Mouse (Mus musculus): Measurements from ENCODE around the gene Tmem51. TPM values are rescaled to one million over a fixed set of nuclear protein-coding genes. Genes with fewer than 3 reads are reported as not detected.
"Not testable (repeated sequence)": the region's sequence is repeated elsewhere in the genome, so short reads cannot be mapped to it uniquely, and the experiment has no call there.

The Tmem51 gene
- polyA plus RNA-seq, 1 experiment = 52.4 TPM

DNA sequence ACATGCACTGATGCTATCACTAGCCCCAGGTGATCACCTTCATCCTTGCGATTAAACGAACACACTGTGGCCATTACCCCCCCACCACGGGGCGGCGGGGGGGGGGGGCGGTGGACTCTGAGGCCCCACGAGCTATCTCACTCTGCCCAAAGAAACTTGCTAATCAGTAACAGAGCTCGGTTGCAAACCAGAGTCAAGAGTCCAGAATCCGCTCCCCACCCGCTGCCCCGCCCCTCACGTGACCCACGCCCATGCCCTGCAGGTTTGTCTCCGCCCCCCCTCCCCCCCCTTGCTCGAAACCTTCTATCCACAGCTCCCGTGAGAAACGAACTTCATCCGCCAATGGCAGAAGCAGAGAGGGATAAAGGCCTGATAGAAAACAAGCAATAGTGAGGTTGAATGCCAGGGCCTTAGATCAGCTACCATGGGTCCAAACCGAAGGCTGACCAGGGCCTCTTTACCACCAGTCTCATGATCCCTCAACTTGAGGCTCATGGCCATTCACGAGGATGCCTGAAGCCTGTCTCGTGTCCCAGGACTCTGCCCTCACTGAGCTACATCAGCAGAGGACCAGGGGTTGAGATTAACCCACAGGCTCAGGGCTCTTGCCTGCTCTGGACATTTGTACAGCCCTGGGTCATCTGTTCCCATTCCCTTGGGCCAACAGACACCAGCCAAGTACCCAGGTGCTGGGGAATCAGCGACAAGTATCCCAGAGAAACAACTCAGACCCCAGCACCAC, 31.5 kb downstream of the Tmem51 start:
- H3K4me3 ChIP-seq (ENCODE audit: insufficient read depth, low read length) = no peak overlapping the region
- no peak for TF ChIP-seq POLR2A (IDR thresholded peaks at IDR 0.05; ENCODE audit: borderline replicate concordance, low read depth, low read length)
- no peak for TF ChIP-seq CTCF (IDR thresholded peaks at IDR 0.05; ENCODE audit: low read depth, low read length)
- peaks cover 14% of the 10 kb centered on the region for H3K4me1 ChIP-seq (ENCODE audit: control insufficient read depth, insufficient read depth, low read length)
- no peak overlapping the region for H3K27ac ChIP-seq (ENCODE audit: insufficient read depth, low read depth, low read length)

DNA sequence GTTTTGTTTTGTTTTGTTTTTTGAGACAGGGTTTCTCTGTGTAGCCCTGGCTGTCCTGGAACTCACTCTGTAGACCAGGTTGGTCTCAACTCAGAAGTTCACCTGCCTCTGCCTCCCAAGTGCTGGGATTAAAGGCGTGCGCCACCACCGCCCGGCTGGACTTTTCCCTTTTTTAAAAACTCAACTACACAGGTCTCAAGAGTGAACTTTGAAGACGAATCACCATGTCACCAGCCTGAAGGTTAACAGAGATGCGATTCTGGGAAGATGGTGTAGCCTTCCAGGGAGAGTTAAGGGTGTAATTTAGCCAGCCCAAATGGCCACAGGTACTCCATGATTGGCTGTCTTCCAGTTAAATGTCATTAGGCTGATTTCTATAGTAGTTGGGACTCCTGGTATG, 32.2 kb downstream of the Tmem51 start:
- H3K27ac ChIP-seq (ENCODE audit: insufficient read depth, low read depth, low read length) = not testable (repeated sequence)
- H3K4me1 ChIP-seq (ENCODE audit: control insufficient read depth, insufficient read depth, low read length) = peaks cover 14% of the 10 kb centered on the region

DNA sequence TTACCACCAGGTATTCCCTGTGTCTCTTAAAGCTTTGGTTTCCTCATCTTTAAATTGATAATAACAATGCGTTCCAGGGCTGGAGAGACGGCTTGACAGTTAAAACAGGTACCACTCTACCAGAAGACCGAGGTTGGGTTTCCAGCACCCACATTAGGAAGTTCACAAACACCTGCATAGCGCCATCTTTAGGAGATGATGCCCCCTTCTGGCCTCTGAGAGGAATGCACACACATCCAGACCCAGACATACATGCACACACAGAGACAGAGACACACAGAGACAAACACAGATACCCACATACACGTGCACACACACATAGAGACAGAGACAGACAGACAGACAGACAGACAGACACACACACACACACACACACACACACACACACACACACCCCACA, 34.1 kb downstream of the Tmem51 start:
- TF ChIP-seq POLR2A (IDR thresholded peaks at IDR 0.05; ENCODE audit: borderline replicate concordance, low read depth, low read length) (no peak), CTCF (IDR thresholded peaks at IDR 0.05; ENCODE audit: low read depth, low read length) (no peak)
- H3K4me1 ChIP-seq (ENCODE audit: control insufficient read depth, insufficient read depth, low read length) = peaks cover 11% of the 10 kb centered on the region
- H3K4me3 ChIP-seq (ENCODE audit: insufficient read depth, low read length) = no peak overlapping the region
- H3K27ac ChIP-seq (ENCODE audit: insufficient read depth, low read depth, low read length) = no peak overlapping the region

More for the DNA sequence above, 32.2 kb downstream of the Tmem51 start:
- not testable (repeated sequence) for H3K4me3 ChIP-seq (ENCODE audit: insufficient read depth, low read length)

DNA sequence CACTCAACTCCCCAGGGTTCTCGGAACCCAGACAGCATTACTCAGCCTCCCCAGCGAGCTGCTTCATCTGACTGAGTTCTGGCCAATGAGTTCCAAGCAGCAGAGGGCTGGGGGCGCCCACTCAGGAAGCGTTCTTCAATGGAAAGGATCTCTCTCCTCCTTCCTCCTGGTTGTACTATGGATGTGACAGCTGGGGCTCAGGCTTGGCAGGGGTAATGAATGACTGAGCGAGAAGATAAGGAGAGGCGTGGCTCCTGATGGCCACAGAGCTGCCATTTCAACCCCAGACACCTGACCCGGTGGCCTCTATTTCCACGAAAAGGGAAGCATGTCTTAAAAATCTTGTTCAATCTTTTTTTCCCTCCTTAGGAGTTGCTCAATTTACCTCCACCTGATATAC, 35.7 kb downstream of the Tmem51 start:
- H3K27ac ChIP-seq (ENCODE audit: insufficient read depth, low read depth, low read length) = no peak overlapping the region
- no peak for TF ChIP-seq CTCF (IDR thresholded peaks at IDR 0.05; ENCODE audit: low read depth, low read length)
- TF ChIP-seq POLR2A (IDR thresholded peaks at IDR 0.05; ENCODE audit: borderline replicate concordance, low read depth, low read length) = no peak
- H3K4me1 ChIP-seq (ENCODE audit: control insufficient read depth, insufficient read depth, low read length) = no peaks in the 10 kb centered on the region
- H3K4me3 ChIP-seq (ENCODE audit: insufficient read depth, low read length) = no peak overlapping the region

DNA sequence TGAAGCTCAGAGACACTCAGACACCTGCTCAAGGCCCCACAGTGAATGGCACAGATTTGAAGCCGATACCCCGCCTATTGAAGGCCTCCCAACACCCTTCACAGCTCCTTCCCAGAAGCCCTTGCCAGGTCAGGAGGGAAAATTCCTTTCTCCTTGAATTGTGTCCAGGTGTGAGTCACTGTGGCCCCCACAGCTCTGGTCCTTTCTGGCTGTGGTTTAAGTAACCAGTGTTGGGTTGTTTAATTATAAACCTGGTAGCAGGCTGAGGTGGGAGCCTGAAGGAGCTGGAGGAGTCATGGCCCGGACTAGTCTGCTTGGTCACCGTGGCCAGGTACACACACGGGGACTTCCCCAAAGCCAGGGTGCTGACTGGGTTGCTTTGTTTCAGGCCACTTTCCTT, 37.1 kb downstream of the Tmem51 start:
- Histone ChIP-seq H3K4me3 (ENCODE audit: insufficient read depth, low read length) (no peak overlapping the region), H3K4me1 (ENCODE audit: control insufficient read depth, insufficient read depth, low read length) (no peaks in the 10 kb centered on the region), H3K27ac (ENCODE audit: insufficient read depth, low read depth, low read length) (no peak overlapping the region)
- TF ChIP-seq POLR2A (IDR thresholded peaks at IDR 0.05; ENCODE audit: borderline replicate concordance, low read depth, low read length) = no peak
- TF ChIP-seq CTCF (IDR thresholded peaks at IDR 0.05; ENCODE audit: low read depth, low read length) = no peak

DNA sequence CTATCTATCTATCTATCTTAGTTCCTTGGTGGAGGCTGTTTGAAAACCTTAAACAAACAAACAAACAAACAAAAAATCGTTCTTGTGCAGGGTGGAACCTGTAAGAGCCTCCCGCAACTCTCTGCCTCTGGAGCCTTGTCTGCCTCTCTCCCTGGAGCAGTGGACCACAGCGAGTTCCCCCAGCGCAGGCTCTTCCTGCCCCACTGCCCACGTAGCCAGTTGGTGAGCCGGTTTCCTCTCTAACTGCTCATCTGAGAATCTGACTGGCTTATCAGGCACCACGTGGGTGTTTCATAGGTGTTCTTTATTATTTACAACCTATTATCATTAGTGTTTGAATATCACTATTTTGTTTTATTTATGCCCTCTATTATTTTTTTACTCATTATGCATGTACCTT, 37.6 kb downstream of the Tmem51 start:
- H3K27ac ChIP-seq (ENCODE audit: insufficient read depth, low read depth, low read length) = no peak overlapping the region
- no peaks in the 10 kb centered on the region for H3K4me1 ChIP-seq (ENCODE audit: control insufficient read depth, insufficient read depth, low read length)
- no peak overlapping the region for H3K4me3 ChIP-seq (ENCODE audit: insufficient read depth, low read length)
- no peak for TF ChIP-seq CTCF (IDR thresholded peaks at IDR 0.05; ENCODE audit: low read depth, low read length)
- no peak for TF ChIP-seq POLR2A (IDR thresholded peaks at IDR 0.05; ENCODE audit: borderline replicate concordance, low read depth, low read length)

DNA sequence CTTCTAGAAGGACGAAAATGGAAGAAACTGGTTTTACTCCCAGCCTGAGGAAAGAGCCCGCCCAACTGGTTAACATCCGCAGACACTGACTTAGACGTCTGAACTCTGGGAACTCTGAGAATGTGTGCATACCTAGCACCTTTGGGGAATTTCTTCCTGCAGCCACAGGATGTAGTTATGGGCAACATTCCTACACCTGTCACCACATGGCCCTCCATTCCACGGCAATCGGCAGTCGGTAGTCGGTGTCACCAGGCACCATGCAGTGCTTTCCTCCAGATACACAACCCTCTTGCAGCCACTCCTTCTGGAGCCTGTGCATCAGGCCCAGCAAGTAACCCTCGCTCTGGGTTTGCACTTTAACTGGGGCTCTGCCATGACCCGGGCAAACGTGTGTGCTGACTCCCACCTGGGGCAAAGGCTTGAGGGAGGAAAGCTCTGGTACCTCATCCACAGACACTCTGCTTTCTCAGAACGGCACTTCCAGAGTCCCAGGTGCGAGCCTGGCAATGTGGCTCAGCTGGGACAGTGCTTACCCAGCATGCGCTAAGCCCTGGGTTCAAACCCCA, 38.4 kb downstream of the Tmem51 start:
- H3K4me1 ChIP-seq (ENCODE audit: control insufficient read depth, insufficient read depth, low read length) = no peaks in the 10 kb centered on the region
- H3K27ac ChIP-seq (ENCODE audit: insufficient read depth, low read depth, low read length) = no peak overlapping the region
- TF ChIP-seq POLR2A (IDR thresholded peaks at IDR 0.05; ENCODE audit: borderline replicate concordance, low read depth, low read length) (no peak), CTCF (IDR thresholded peaks at IDR 0.05; ENCODE audit: low read depth, low read length) (no peak)
- H3K4me3 ChIP-seq (ENCODE audit: insufficient read depth, low read length) = no peak overlapping the region

DNA sequence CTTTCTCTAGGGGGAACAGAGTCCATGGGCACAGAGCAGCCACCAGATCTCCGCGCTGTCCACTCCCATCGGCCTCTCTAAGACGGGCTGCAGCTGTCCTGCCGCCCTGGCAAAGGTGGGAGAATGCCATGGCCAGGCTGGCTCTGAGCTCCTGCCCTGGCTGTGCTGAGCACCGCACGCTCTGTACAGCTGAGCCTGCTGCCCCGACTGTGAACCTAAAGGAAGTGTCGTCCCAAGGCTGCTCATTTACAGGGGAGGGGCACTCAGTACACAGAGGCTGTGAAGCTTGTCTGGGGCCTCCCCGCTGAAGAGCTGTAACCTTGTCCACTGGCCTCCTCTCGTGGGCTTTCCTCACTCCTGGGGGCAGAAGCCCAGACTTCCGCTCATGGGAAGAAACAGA, 39.7 kb downstream of the Tmem51 start:
- TF ChIP-seq POLR2A (IDR thresholded peaks at IDR 0.05; ENCODE audit: borderline replicate concordance, low read depth, low read length) (no peak), CTCF (IDR thresholded peaks at IDR 0.05; ENCODE audit: low read depth, low read length) (no peak)
- Histone ChIP-seq H3K4me3 (ENCODE audit: insufficient read depth, low read length) (no peak overlapping the region), H3K4me1 (ENCODE audit: control insufficient read depth, insufficient read depth, low read length) (no peaks in the 10 kb centered on the region), H3K27ac (ENCODE audit: insufficient read depth, low read depth, low read length) (no peak overlapping the region)

DNA sequence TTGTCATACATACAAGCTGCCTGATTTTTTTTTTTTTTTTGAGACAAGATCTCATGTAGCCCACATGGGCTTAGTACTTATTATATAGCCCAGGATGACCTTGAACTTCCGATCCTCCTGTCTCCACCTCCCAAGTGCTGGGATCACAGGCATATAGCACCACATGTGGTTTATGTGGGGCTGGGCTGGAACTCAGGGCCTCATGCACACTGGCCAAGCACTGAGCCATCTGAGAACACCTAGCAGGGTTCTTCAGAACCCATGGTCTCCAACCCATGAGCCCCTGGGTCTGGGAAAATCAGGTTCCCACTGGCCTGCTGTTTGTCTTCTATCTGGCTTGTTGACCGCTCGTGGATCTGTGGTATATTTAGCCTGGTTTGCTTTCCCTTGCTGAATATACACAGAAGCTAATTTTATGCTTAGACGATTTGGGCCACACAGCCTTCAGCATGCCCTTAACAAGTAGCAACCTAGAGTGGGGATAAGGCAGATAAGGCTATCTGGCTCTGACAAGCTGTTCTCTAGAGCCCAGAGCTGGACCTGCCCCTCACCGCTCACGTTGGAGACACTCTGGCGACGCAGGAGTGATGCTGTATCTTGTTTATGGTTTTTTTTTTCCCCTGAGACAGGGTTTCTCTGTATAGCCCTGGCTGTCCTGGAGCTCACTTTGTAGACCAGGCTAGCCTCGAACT, 44.3 kb downstream of the Tmem51 start:
- TF ChIP-seq POLR2A (IDR thresholded peaks at IDR 0.05; ENCODE audit: borderline replicate concordance, low read depth, low read length) = no peak
- no peak for TF ChIP-seq CTCF (IDR thresholded peaks at IDR 0.05; ENCODE audit: low read depth, low read length)
- H3K4me1 ChIP-seq (ENCODE audit: control insufficient read depth, insufficient read depth, low read length) = no peaks in the 10 kb centered on the region
- no peak overlapping the region for H3K27ac ChIP-seq (ENCODE audit: insufficient read depth, low read depth, low read length)
- no peak overlapping the region for H3K4me3 ChIP-seq (ENCODE audit: insufficient read depth, low read length)

DNA sequence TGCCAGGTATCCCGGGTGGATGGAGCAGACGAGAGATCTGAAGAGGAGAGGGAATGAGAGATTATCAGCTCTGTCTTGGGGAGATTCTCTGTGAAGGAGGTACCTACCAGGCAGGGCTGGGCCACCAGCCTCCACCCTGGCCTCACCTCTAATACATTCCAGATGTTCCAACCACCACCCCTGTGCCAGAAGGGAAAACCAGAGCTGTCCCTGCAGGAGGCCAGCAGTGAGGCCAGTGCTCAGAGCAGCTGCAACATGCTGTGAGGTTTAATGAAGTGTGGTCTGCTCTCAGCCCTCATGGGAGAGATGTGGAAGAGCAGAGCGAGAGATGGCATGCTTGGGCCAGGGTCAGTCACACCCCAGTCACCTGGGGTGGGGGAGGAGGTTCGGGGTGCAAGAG, 46.2 kb downstream of the Tmem51 start:
- no peaks in the 10 kb centered on the region for H3K4me1 ChIP-seq (ENCODE audit: control insufficient read depth, insufficient read depth, low read length)
- no peak for TF ChIP-seq POLR2A (IDR thresholded peaks at IDR 0.05; ENCODE audit: borderline replicate concordance, low read depth, low read length)
- no peak for TF ChIP-seq CTCF (IDR thresholded peaks at IDR 0.05; ENCODE audit: low read depth, low read length)

More for the DNA sequence above, 46.2 kb downstream of the Tmem51 start:
- no peak overlapping the region for H3K4me3 ChIP-seq (ENCODE audit: insufficient read depth, low read length)
- H3K27ac ChIP-seq (ENCODE audit: insufficient read depth, low read depth, low read length) = no peak overlapping the region

Data from bone marrow macrophage, adult 2 months (primary cell).